Mouse (Mus musculus): ENCODE measurements around the gene H2-T3. TPM values are rescaled to one million over a fixed set of nuclear protein-coding genes. Genes with fewer than 3 reads are reported as not detected.
"Not testable (repeated sequence)": the region's sequence is repeated elsewhere in the genome, so short reads cannot be mapped to it uniquely, and the experiment has no call there.

Gene H2-T3
- polyA plus RNA-seq (2012; rRNA removed) (0.09 TPM in 1 of 2 replicates, not detected in the other), polyA plus RNA-seq (2014; fragmentation: Nextera tagmentation; extraction: Ambion mirVana) (not detected in 2 replicates)

- DNase-seq (ENCODE audit: low spot score) (no peak), ATAC-seq (ENCODE audit: low FRiP score, low read depth) (no peak)
- Histone ChIP-seq H3K4me3 (replicated peaks; ENCODE audit: low read length) (no peak within 1 kb of the TSS), H3K27me3 (ENCODE audit: control insufficient read depth, insufficient read depth, low read length) (0 out of 2 replicates have a peak, but pooled peaks cover 8% of the 10 kb centered on the region), H3K4me2 (replicated peaks; ENCODE audit: low read depth, low read length, severe bottlenecking) (no peak within 1 kb of the TSS), H3K36me3 (ENCODE audit: control insufficient read depth, insufficient read depth, low read length) (no peaks in the 10 kb centered on the region), H3K4me1 (ENCODE audit: control insufficient read depth, insufficient read depth, low read length) (no peaks in the 10 kb centered on the region), H3K9me3 (ENCODE audit: control insufficient read depth, low read length) (no peaks in the 10 kb centered on the region), H3K27ac (replicated peaks; ENCODE audit: low read depth, low read length) (no peak within 1 kb of the TSS), H3K9ac (ENCODE audit: low read depth, low read length, severe bottlenecking) (no peak within 1 kb of the TSS)
- TF ChIP-seq POLR2A (IDR thresholded peaks at IDR 0.05; ENCODE audit: borderline replicate concordance, extremely low read depth, insufficient read depth, insufficient read length) = no peak
- 68% methylated on average over 2 of the region's 2 CpGs for WGBS
Observed at GRCm38 (mm10) chr17:36190169-36190507, at the start of gene H2-T3. Gene H2-T3, minus strand, starts transcription at chr17:36190287.

GRCm38 (mm10) chr17:36237321-36237921 is 47.3 kb upstream of the H2-T3 start:
- no peak for TF ChIP-seq POLR2A (IDR thresholded peaks at IDR 0.05; ENCODE audit: borderline replicate concordance, extremely low read depth, insufficient read depth, insufficient read length)
- no peak for ATAC-seq (ENCODE audit: low FRiP score, low read depth)
- DNase-seq (ENCODE audit: low spot score) = no peak
- Histone ChIP-seq H3K4me1 (ENCODE audit: control insufficient read depth, insufficient read depth, low read length) (peaks cover 9% of the 10 kb centered on the region; the same call in 1 of the 2 replicates), H3K9me3 (ENCODE audit: control insufficient read depth, low read length) (no peaks in the 10 kb centered on the region), H3K4me2 (replicated peaks; ENCODE audit: low read depth, low read length, severe bottlenecking) (peak overlapping the region; percentile 46), H3K27ac (replicated peaks; ENCODE audit: low read depth, low read length) (no peak overlapping the region), H3K36me3 (ENCODE audit: control insufficient read depth, insufficient read depth, low read length) (no peaks in the 10 kb centered on the region), H3K4me3 (replicated peaks; ENCODE audit: low read length) (peak overlapping the region; percentile 29), H3K9ac (ENCODE audit: low read depth, low read length, severe bottlenecking) (peak overlapping the region; percentile 36), H3K27me3 (ENCODE audit: control insufficient read depth, insufficient read depth, low read length) (peaks cover 35% of the 10 kb centered on the region)
- WGBS = 3% methylated on average over 27 of the region's 27 CpGs

GRCm38 (mm10) chr17:36235300-36235699 is 45.2 kb upstream of the H2-T3 start:
- H3K36me3 ChIP-seq (ENCODE audit: control insufficient read depth, insufficient read depth, low read length); H3K27ac ChIP-seq (replicated peaks; ENCODE audit: low read depth, low read length); H3K4me2 ChIP-seq (replicated peaks; ENCODE audit: low read depth, low read length, severe bottlenecking); H3K4me1 ChIP-seq (ENCODE audit: control insufficient read depth, insufficient read depth, low read length); DNase-seq (ENCODE audit: low spot score); ATAC-seq (ENCODE audit: low FRiP score, low read depth); H3K4me3 ChIP-seq (replicated peaks; ENCODE audit: low read length); H3K9ac ChIP-seq (ENCODE audit: low read depth, low read length, severe bottlenecking); H3K9me3 ChIP-seq (ENCODE audit: control insufficient read depth, low read length): not testable (repeated sequence)
- WGBS = 15% methylated on average over 8 of the region's 9 CpGs
- peaks cover 38% of the 10 kb centered on the region for H3K27me3 ChIP-seq (ENCODE audit: control insufficient read depth, insufficient read depth, low read length)

GRCm38 (mm10) chr17:36233572-36233971 is 43.5 kb upstream of the H2-T3 start:
- H3K27me3 ChIP-seq (ENCODE audit: control insufficient read depth, insufficient read depth, low read length) = peaks cover 49% of the 10 kb centered on the region
- H3K4me3 ChIP-seq (replicated peaks; ENCODE audit: low read length) = no peak overlapping the region
- H3K36me3 ChIP-seq (ENCODE audit: control insufficient read depth, insufficient read depth, low read length) = no peaks in the 10 kb centered on the region
- WGBS = 75% methylated on average over 5 of the region's 5 CpGs
- no peak overlapping the region for H3K9ac ChIP-seq (ENCODE audit: low read depth, low read length, severe bottlenecking)
- no peak for ATAC-seq (ENCODE audit: low FRiP score, low read depth)
- H3K4me2 ChIP-seq (replicated peaks; ENCODE audit: low read depth, low read length, severe bottlenecking) = no peak overlapping the region
- 0 out of 2 replicates have a peak, but pooled peaks cover 3% of the 10 kb centered on the region for H3K4me1 ChIP-seq (ENCODE audit: control insufficient read depth, insufficient read depth, low read length)
- TF ChIP-seq POLR2A (IDR thresholded peaks at IDR 0.05; ENCODE audit: borderline replicate concordance, extremely low read depth, insufficient read depth, insufficient read length) = no peak
- DNase-seq (ENCODE audit: low spot score) = no peak
- H3K9me3 ChIP-seq (ENCODE audit: control insufficient read depth, low read length) = no peaks in the 10 kb centered on the region
- H3K27ac ChIP-seq (replicated peaks; ENCODE audit: low read depth, low read length) = no peak overlapping the region

GRCm38 (mm10) chr17:36231318-36231717 is 41.2 kb upstream of the H2-T3 start:
- DNase-seq (ENCODE audit: low spot score) = peak; percentile 88
- Histone ChIP-seq H3K36me3 (ENCODE audit: control insufficient read depth, insufficient read depth, low read length) (no peaks in the 10 kb centered on the region), H3K9me3 (ENCODE audit: control insufficient read depth, low read length) (no peaks in the 10 kb centered on the region), H3K27me3 (ENCODE audit: control insufficient read depth, insufficient read depth, low read length) (peaks cover 48% of the 10 kb centered on the region), H3K27ac (replicated peaks; ENCODE audit: low read depth, low read length) (no peak overlapping the region), H3K4me3 (replicated peaks; ENCODE audit: low read length) (no peak overlapping the region), H3K9ac (ENCODE audit: low read depth, low read length, severe bottlenecking) (no peak overlapping the region), H3K4me1 (ENCODE audit: control insufficient read depth, insufficient read depth, low read length) (no peaks in the 10 kb centered on the region), H3K4me2 (replicated peaks; ENCODE audit: low read depth, low read length, severe bottlenecking) (no peak overlapping the region)
- no peak for ATAC-seq (ENCODE audit: low FRiP score, low read depth)
- TF ChIP-seq POLR2A (IDR thresholded peaks at IDR 0.05; ENCODE audit: borderline replicate concordance, extremely low read depth, insufficient read depth, insufficient read length) = no peak
- WGBS = 13% methylated on average over 35 of the region's 36 CpGs
